Mouse (Mus musculus): Measurements from ENCODE around the gene Rin1.

DNA sequence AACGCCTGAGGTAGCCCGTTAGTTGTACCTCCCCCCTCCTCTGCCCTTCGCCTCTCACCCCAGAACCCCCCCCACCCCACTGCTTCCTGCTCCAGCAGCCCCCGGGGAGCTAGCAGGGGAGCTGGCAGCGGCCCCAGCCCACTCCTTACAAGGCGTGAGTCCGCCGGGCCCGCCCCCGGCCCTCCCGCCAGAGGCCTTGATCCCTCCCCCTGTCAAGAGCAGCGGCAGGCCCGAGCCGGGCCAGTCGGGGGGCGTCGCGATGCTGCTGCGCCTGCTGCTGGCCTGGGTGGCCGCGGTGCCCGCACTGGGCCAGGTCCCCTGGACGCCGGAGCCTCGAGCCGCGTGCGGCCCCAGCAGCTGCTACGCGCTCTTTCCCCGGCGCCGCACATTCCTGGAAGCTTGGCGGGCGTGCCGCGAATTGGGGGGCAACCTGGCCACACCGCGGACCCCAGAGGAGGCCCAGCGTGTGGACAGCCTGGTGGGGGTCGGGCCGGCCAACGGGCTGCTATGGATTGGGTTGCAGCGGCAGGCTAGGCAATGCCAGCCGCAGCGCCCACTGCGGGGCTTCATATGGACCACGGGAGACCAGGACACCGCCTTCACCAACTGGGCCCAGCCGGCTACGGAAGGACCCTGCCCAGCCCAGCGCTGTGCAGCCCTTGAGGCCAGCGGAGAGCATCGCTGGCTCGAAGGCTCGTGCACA, 17.7 kb downstream of the Rin1 start, which contains the start of gene Cd248:
- TF ChIP-seq CTCF (IDR thresholded peaks at IDR 0.05; ENCODE audit: control insufficient read depth, insufficient read depth, insufficient replicate concordance, low read depth, low read length) = no peak
- no peak for TF ChIP-seq POLR2A (IDR thresholded peaks at IDR 0.05; ENCODE audit: control insufficient read depth, low read depth, low read length)
